Mouse (Mus musculus): Measurements from ENCODE around the gene Got2.

Got2 gene

GRCm38 (mm10) chr8:95888285-95889136 is at the start of gene Got2:
TSS of gene Got2 (minus strand) at chr8:95888547.
- peak; percentile 94 for DNase-seq (ENCODE audit: low spot score)

GRCm38 (mm10) chr8:95932841-95933240 is 44.5 kb upstream of the Got2 start:
- DNase-seq (ENCODE audit: low spot score) = peak; percentile 16

- no peak for DNase-seq (ENCODE audit: low spot score)
Measured at GRCm38 (mm10) chr8:95929821-95930220, 41.5 kb upstream of the Got2 start.

GRCm38 (mm10) chr8:95916106-95916505 is 27.8 kb upstream of the Got2 start:
- no peak for DNase-seq (ENCODE audit: low spot score)

GRCm38 (mm10) chr8:95914905-95915643 is 26.7 kb upstream of the Got2 start:
- DNase-seq (ENCODE audit: low spot score) = peak; percentile 87

GRCm38 (mm10) chr8:95911240-95911639 is 22.9 kb upstream of the Got2 start:
- DNase-seq (ENCODE audit: low spot score) = no peak

- DNase-seq (ENCODE audit: low spot score) = no peak
Measured at GRCm38 (mm10) chr8:95907885-95908284, 19.5 kb upstream of the Got2 start.

GRCm38 (mm10) chr8:95906738-95907137 is 18.4 kb upstream of the Got2 start:
- DNase-seq (ENCODE audit: low spot score) = no peak

GRCm38 (mm10) chr8:95901864-95902263 is 13.5 kb upstream of the Got2 start:
- DNase-seq (ENCODE audit: low spot score) = no peak

- DNase-seq (ENCODE audit: low spot score) = no peak
Measured at GRCm38 (mm10) chr8:95893701-95894100, 5.4 kb upstream of the Got2 start.

- DNase-seq (ENCODE audit: low spot score) = peak; percentile 61
Measured at GRCm38 (mm10) chr8:95887578-95888284, 616 bp downstream of the Got2 start.

- peak; percentile 91 for DNase-seq (ENCODE audit: low spot score)
Measured at GRCm38 (mm10) chr8:95886647-95887577, 1.4 kb downstream of the Got2 start.

GRCm38 (mm10) chr8:95885966-95886365 is 2.4 kb downstream of the Got2 start:
- DNase-seq (ENCODE audit: low spot score) = no peak

GRCm38 (mm10) chr8:95885271-95885841 is 3.0 kb downstream of the Got2 start:
- no peak for DNase-seq (ENCODE audit: low spot score)

- no peak for DNase-seq (ENCODE audit: low spot score)
Measured at GRCm38 (mm10) chr8:95884491-95884890, 3.9 kb downstream of the Got2 start.

GRCm38 (mm10) chr8:95882191-95882590 is 6.2 kb downstream of the Got2 start:
- DNase-seq (ENCODE audit: low spot score) = no peak

- DNase-seq (ENCODE audit: low spot score) = no peak
Measured at GRCm38 (mm10) chr8:95881576-95881975, 6.8 kb downstream of the Got2 start.

GRCm38 (mm10) chr8:95879823-95880222 is 8.5 kb downstream of the Got2 start:
- no peak for DNase-seq (ENCODE audit: low spot score)

GRCm38 (mm10) chr8:95878176-95878962 is 10.0 kb downstream of the Got2 start:
- peak; percentile 55 for DNase-seq (ENCODE audit: low spot score)

GRCm38 (mm10) chr8:95875270-95875669 is 13.1 kb downstream of the Got2 start:
- no peak for DNase-seq (ENCODE audit: low spot score)

All from adipocyte (in vitro differentiated cells).